Mouse (Mus musculus): ENCODE results near the gene Crk.

Crk gene

DNA sequence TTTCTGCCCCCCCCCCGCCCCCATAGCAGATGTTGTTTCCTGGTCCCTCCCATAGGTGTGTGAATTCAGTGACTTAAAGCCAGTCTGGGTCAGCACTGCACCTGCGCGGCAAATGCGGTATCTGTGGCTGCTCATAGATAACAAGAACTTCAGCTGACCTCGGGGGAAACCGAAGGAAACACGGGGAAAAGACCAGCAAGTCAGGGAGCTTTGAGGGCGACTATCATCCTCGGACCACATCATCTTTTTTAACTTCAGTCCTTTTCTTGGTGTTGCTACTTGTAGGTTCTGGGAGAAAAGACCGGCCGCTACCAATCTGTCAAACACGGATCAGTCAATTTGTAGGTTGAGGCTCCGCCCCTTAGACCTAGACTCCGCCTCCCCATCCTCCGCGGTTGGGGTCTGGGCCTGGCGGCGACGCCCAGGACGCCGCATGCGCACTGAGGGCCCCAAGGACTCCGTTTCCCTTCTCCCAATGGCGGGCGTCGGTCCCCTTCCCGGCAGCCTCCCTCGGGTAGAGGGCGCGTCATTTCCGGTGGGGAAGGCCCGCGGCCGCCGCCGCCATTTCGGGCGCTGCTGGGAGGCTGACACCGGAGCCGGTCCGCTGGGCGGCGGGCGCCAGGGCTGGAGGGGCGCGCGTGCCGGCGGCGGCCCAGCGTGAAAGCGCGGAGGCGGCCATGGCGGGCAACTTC, at the start of gene Crk:
Gene Crk, plus strand, starts transcription at position 513 of the 692 bp plus-strand sequence.
- peak; percentile 98 for DNase-seq (ENCODE audit: low read depth, low spot score)

DNA sequence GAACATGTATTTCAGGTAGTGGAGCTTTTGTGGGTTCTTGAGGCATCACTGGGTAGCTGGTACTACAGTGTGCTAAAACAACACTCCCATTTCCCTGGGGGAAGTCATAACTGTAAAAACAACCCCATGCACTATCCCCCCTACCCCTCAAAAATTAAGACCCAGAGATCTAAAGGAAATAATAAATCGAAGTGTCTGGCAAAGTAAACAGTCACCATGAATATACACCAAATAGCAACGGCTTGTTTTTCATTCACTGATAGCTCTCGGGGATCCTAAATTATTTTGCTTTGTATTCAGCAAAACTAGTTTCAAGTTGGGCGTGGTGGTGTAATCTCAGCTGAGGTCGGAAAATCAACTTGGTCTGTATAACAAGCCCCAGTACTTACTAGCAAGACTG, 49.0 kb upstream of the Crk start:
- DNase-seq (ENCODE audit: low read depth, low spot score), result no peak

DNA sequence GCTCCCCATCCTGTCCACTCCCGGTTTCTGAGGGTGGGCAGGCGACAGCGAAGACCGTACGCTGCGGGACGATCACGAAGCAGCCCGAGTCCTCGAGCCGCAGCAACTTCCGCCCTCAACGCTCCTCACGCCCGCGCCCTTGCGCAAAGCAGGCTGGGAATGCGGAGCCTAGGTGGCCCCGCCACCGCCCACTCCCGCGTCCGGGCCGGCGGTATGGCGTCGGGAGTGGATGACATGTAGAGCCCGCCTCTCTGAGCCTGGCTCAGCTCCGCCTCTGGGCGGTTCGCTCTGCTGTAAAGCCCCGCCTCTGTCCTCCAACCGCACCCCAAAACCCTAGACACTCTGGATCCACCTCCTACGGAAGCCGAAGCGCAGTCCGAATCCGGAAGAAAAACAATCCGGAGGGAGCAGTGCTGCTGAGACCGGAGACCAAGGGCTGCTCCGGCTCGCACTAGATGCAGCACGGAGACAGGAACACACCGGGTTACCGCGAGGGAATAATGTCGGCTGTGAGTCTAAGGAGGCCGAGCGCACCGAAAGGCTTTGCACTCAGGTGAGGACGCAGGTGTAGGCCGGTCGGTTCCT, 48.3 kb upstream of the Crk start, which contains the start of gene Inpp5k:
Gene Inpp5k, plus strand, starts transcription at position 344 of the 585 bp plus-strand sequence.
- DNase-seq (ENCODE audit: low read depth, low spot score), result peak; percentile 96

DNA sequence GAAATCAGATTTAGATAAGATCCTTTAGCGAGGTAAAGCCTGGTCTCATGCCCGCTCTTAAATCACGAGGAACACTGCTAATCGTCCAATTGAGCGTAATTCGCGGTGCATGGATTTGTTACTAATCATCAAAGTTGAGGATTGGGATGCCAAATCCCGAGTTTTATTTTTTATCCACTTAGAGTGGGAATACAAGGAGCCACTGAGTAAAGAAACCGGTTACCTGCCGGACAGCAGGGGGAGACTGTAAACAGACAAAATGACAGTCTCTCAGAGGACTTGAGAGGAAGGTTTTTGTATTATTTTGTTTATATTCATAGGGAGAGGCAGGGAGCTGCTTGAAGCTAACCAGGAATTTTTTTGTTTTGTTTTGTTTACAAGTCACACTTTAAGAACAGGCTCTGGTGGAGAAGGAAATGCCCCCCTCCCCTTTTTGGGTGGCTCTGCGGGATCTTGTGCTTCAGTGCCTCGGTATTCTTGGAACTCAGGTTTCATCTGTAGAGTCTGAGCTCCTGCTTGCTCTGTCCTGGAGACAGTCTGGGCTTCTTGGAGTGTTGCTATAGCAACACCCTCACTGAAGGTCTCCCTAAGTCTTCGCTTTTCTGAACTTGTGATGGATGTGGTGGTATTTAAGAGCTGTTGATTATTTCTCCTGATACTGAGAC, 47.4 kb upstream of the Crk start:
- no peak for DNase-seq (ENCODE audit: low read depth, low spot score)

- no peak for DNase-seq (ENCODE audit: low read depth, low spot score)
Measured at GRCm38 (mm10) chr11:75632921-75633320, 46.1 kb upstream of the Crk start.

DNA sequence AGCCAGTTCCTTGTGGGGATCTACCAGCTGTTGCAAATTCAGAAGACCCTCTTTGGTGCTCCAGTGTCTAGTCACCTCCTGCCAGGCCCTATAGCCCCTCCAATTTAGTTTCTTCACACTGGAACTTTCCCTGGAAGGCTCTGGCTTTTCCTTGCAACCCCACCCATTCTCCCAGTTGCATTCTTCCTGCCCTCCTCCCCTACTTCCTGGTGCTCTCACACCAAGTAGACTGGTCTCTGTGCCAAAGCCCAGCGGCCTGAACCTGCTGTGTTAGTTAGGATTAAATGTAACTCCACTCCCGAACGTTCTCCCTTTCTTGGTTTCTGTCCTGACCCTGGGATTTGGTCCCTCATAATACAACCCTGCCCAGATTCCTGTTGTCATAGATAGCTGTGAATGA, 44.3 kb upstream of the Crk start:
- DNase-seq (ENCODE audit: low read depth, low spot score), result no peak

DNA sequence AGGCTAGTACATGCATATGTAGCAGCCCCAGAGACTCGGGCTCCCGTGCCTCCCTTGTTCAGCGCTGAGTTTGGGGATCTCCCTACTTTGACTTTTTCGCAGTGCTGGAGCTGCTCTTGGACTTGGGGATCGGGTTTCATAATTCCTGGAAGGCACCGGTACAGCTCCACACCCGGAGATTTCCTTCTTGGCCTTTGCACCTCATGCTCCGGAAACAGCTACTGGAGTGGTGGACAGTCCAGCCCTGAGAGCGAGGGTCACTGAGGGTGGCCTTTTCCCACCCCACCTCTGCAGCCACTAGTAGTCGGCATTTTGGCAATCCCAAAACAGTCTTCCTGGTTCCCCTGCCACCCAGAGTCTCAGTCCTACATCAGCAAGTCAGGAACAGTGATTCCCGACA, 43.7 kb upstream of the Crk start:
- no peak for DNase-seq (ENCODE audit: low read depth, low spot score)

GRCm38 (mm10) chr11:75643323-75643722, 35.7 kb upstream of the Crk start:
- no peak for DNase-seq (ENCODE audit: low read depth, low spot score)

- no peak for DNase-seq (ENCODE audit: low read depth, low spot score)
Measured at GRCm38 (mm10) chr11:75644684-75645083, 34.4 kb upstream of the Crk start.

DNA sequence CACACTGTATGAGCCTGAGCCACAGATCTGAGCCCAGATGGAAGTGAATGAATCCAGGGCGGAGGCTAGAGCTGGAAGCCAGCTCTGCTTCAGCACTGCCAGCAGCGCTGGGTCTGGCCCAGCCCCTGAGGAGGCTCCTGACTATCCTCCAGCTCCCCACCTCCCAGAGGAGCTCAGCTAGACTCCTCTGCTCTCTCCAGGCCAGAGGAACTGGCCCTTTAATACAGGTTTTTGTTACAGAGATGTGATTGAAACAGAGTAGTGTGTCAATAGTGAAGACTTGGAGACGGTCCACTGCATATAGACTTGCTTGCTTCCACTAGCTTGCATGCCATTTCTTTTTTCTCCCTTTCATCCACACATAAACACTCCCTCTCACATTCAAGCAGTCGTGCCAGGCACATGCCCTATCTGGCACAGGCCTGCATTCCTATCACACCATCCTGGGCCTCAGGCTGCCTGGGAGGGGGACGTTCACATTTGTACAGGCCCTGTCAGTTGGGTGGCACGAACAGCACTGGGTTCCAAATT, 31.3 kb upstream of the Crk start:
- peak; percentile 75 for DNase-seq (ENCODE audit: low read depth, low spot score)

DNA sequence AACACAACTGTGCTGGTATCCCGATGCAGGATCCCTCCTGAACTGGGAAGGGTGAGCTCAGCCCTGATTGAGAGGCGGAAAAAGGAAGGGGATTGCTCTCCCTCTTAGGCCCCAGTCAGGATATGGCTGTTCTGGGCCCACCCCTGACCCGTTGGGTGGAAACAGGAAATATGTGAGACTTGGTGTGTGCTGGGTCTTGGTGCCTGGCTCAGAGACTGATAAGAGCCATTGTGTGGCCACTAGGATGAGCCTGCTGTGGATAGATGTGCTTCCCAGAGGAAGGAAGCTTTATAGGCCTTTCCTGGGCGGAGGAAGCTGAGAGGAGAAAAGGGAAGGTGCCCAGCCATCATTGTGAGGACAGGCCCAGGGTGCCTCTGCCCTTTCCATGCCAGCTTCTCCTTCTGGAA, 29.9 kb upstream of the Crk start:
- no peak for DNase-seq (ENCODE audit: low read depth, low spot score)

DNA sequence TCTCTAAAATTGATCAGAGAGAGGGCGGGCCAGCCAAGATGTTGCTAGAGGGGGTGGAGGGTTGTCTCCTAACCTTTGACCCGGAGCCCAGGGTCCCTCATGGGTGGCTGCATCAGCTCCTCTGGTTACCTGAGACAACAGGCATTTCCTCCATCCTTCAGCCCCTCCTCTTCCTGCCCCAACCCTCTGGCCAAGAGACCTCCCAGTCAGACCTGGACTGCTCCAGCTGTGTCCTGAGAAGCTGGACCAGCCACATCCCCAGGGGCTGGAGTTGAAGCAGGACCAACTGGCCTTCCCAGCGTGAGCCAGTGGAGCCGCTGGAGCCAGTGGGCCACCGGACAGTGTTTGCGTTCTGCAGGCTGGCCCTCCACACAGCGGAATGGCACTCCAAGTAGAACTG, 28.7 kb upstream of the Crk start, which contains the start of gene Myo1c:
Gene Myo1c, plus strand, starts transcription at position 194 of the 400 bp plus-strand sequence.
- DNase-seq (ENCODE audit: low read depth, low spot score), result peak; percentile 62

GRCm38 (mm10) chr11:75650958-75651425, 28.1 kb upstream of the Crk start:
- DNase-seq (ENCODE audit: low read depth, low spot score), result no peak

- DNase-seq (ENCODE audit: low read depth, low spot score), result peak; percentile 69
Measured at GRCm38 (mm10) chr11:75651426-75652221, 27.4 kb upstream of the Crk start.

DNA sequence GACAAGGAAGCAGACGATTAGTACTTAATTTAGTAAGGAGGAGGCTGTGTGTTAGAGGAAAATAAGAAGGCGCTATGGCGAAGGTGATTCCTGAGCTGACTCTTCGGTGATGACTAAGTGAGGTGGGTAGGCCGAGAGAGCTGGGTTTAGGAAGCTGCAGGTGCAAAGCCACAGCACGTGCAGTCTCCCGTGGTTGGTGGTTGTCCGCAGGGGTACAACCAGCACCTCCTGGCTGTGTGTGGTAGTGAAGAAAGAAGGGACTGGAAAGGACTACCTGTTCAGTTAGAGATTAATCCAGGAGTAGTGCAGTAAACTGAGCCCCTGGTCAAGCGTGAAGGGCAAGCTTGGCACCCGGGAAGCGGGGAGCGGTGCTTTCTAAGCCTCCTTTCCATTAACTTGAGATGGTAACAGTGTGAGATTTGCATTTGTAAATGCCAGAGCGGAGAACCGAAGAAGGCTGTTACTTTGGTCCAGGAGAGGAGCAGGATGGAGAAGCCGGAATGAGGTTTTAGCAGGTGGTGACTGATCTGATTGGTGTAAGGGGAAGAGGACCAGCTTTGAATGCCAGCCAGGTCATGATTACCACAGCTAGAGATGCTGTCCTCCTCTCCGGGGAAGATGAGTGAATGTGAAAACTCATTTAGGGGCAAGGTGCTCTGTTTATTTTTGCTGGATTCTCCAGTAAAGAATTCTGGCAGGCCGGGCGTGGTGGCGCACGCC, 26.7 kb upstream of the Crk start:
- DNase-seq (ENCODE audit: low read depth, low spot score), result no peak

- no peak for DNase-seq (ENCODE audit: low read depth, low spot score)
Measured at GRCm38 (mm10) chr11:75652942-75653684, 25.9 kb upstream of the Crk start.

DNA sequence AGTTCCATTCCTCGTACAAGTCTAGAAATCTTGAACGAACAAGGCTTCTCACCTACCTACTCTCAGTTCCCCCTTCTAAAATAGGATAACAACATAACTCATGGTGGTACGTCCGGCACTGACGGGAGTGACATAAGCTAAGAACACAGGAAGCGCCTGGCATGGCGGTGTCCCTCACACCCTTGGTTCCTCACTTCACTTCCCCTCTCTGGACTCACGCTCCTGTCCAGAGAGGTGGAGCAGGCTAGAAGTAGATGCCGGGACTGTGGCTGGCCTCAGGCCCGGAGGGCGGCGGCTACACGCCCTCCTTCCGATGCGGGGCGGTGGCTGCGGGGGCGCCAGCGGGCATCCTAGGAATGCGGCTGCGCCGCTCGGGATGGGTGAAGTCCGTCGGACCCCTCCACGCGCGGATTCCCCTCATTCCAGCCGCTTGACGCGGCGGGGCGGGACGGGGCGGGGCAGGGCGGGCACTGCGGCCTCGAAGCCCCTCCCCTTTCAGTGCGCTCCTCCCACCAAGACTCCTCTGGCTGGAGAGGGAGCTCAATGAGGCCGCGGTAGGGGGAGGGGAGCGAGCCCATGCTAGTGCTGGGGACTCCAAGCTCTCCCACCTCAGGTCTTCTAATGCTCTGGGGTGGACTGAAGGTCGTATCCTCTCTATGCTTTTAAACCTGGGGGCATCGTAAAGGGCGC, 25.1 kb upstream of the Crk start:
- DNase-seq (ENCODE audit: low read depth, low spot score), result peak; percentile 73

GRCm38 (mm10) chr11:75654471-75655390, 24.3 kb upstream of the Crk start:
- no peak for DNase-seq (ENCODE audit: low read depth, low spot score)

Data from skeletal muscle tissue, adult 2 months (tissue).